Mouse (Mus musculus) liver, postnatal 0 days (tissue): ENCODE measurements at regions not wholly inside any gene's neighbourhood (a gene's known extent, or its start where the extent isn't known, plus 50 kb on each side); places are given as distances from the start of the nearest gene placed in this dataset.

Source experiments
- CTCF ChIP-seq: sonication (generic); IDR thresholded peaks from 2 replicates; pipeline ENCODE4 v1.5.1; 2016; ENCODE audit warnings: antibody characterized with exemption, low read depth
- EP300 ChIP-seq: IDR thresholded peaks from 2 replicates; pipeline ENCODE4 v1.6.1; 2016; ENCODE audit warnings: antibody characterized with exemption, low read depth, mild to moderate bottlenecking

DNA sequence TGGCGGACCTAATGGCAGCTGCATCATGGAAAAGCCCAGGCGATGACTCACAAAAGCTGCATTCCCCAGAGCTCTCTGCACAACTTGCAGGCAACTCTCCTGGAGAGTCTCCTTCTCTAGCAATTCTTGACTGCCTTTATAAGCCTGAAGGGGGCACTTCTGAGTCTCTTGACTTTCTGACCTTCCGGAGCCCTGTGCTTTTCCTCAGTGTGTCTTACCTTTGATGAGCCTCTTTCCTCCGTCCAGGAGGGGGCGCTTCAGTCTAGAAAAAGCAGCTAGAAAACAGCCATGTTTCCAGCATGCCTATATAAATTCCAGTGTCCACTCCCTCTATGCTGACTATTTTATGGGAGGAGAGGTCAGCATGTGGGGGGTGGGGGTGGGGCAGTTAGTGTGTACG is 228.8 kb upstream of the Hs6st1 start:
- peak; percentile 68 for TF ChIP-seq CTCF
- TF ChIP-seq EP300, result no peak
